Mouse (Mus musculus) naive thymus-derived CD4-positive, alpha-beta T cell, adult 2 months (primary cell): Measurements from ENCODE around the gene Atp6v0e2.

Experiments used
- DNase-seq: peaks from one replicate; pipeline ENCODE4 v3.0.0-alpha.2; 2011; ENCODE audit warnings: low read depth

Gene Atp6v0e2

DNA sequence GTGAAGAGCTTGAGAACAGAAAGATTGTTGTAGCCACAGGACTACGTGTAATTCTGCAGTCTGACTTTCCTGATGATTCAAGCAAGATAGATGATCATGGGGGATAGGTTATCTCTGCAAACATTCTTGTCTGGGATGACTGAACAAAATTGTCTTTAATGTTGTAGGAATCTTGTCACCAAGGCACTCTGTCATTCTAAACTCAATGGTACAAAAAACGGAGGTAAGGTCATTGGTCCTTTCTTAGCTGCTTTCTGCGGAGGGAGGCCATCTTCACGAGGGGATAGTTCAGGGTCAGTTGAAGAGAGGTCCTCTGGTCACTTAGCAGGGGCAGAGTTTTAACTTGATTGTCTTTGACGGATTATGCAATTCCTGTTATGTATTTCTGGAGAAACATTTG is 41.3 kb downstream of the Atp6v0e2 start:
- no peak for DNase-seq

DNA sequence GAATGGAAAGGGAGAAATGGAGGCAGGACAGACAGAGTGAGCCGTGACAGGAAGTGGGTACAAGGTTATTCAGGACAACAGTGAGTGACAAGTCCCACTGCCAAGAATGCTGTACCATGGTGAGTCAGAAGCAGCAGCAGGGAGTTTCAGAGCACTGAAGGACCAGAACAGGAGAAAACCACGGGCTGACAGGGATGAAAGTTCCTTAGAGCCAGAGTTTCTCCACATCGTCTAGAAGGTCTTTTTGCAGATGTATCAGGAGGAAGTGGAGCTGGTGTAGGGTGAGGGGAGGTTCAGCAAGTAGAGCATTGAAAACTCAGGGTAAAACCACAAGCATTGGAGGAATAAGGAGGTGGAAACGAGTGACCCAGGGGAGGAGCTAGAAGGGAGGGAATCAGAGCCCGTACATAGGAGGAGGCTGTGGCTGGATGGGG is 41.8 kb downstream of the Atp6v0e2 start:
- DNase-seq = peak; percentile 24

DNA sequence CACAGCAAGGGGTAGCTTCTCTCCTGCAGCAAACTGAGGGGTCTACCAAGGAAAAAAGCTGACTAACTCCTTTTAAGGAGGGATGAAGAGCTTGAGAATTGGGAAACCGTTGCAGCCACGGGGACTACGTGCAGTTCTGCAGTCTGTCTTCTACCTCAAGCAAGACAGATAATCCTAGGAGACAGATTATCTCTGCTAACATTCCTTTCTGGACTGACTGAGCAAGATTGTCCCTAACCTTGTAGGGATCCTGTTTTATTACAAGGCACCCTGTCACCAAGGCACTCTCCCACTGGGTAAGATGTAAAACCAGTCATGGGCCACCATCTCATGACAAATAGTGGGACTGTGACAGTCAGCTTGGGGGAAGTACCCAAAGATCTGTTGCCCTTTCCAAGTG is 43.8 kb downstream of the Atp6v0e2 start:
- no peak for DNase-seq

DNA sequence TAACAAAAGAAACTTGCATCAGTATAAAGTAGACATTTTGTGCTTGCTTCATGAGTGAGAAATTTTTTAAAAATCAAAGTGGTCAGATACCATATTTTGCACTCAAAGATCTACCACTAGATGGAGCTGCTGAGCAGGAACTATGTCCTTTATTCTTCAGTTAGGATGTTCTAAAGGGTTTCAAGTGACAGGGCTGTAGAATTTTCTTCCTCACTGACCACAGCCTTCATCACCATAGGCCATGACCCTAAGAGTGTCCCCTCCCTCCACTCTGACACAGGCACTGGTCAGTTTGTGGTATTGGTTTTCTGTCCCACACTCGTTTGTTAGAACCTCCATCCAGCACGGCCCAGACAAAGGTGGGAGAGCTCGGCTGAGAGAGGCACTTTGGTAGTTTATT is 44.6 kb downstream of the Atp6v0e2 start:
- peak; percentile 86 for DNase-seq

DNA sequence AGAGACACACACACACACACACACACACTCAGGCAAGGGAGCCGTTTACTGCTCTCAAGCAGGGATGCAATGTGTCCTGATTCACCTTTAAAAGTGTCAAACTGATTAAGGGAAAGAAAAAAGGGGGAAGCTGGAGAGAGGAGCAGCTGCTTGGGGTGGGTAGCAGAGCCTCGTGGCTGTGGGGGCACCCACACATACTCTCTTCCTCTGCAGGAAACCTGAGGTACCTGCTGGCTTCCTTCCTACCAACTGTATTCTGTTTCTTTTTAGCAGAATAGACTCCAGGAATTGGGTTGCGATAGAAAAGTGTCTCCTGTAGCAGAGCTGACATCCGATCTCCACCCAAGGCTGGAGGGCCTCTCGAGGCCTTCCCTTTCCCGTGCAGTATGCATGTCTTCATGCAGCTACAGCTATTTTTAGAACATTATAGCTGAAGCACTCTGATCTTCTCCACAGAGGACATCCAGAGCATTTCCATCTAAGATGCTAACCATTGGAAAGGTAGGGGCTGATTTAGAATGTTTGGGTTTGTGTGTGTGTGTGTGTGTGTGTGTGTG is 51.9 kb downstream of the Atp6v0e2 start, which contains the start of gene Gm45021:
TSS of gene Gm45021 (plus strand) at position 417 of the 557 bp plus-strand sequence.
- DNase-seq = no peak
